In the genomic region with DNA sequence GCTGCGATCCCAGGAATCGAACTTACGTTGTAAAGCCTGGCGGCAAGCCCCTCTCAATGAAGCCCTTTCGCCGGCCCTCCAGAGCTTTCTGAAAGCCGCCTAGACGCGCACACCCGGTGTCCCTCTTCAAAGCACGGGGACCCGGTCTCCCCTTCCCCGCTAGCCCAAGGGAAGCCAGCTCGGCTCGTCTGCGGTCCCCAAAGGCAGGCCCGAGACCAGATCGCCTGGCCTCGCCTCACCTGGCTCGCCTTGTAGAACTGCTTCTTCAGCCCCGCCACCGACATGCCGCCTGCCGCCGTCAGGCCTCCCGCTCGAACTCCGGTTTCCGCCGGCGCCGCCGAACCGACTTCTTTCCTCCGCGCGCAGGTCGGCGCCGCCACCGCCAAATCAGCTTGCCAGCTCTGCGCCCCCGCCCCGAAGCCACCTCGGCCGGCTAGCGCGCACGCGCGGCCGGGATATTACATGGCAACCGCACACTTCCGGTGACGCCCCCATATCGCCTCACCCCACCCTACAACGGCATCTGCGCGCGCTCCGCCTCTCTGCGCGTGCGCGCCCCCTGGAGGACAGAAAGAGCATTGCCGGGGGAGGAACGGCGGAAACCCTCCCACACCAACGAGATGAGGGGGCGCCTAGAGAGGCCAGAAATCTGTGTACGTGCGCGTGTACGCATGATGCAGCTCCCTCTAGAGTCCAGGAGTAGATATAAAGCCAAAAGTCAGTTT, we compare ENCODE assay signal across 8 mouse cellular contexts. TPM values are rescaled to one million over a fixed set of nuclear protein-coding genes. Genes with fewer than 3 reads are reported as not detected.
DNase-seq lines count a peak whose midpoint lies in the region; ATAC-seq and TF ChIP-seq lines count a peak whose summit lies in the region.

A gene (minus strand): TSS at position 460 of the 725 bp plus-strand sequence.

- intact Hi-C loops in heart, postnatal 36 days (cut with DNase I): loop anchor here (5.0 kb wide), 1 partner anchor 79 kb away; a partner anchor contains a TSS

- under 1% methylated on average over 73 of the region's 74 CpGs for WGBS in forebrain, embryonic 16.5 days
- WGBS in lung, embryonic 14.5 days: under 1% methylated on average over 74 of the region's 74 CpGs
- WGBS in olfactory bulb, adult 2 months: under 1% methylated on average over 74 of the region's 74 CpGs
- under 1% methylated on average over 74 of the region's 74 CpGs for WGBS in thymus, adult 2 months

- H3K4me1 ChIP-seq in G1E (ENCODE audit: insufficient read depth, low read depth, low read length): peaks cover 64% of the 10 kb centered on the region
- peaks cover 42% of the 10 kb centered on the region for H3K4me1 ChIP-seq in forebrain, embryonic 16.5 days (replicated peaks; ENCODE audit: control insufficient read depth, insufficient read depth, low read length)
- peaks cover 13% of the 10 kb centered on the region for H3K4me1 ChIP-seq in lung, embryonic 14.5 days (ENCODE audit: insufficient read depth)
- H3K4me1 ChIP-seq in olfactory bulb, adult 2 months (ENCODE audit: control insufficient read depth, insufficient read depth, low read length): peaks cover 26% of the 10 kb centered on the region
- H3K4me1 ChIP-seq in thymus, adult 2 months (replicated peaks; ENCODE audit: control insufficient read depth, insufficient read depth, low read length): peaks cover 42% of the 10 kb centered on the region

- H3K9me3 ChIP-seq in G1E (replicated peaks): no peaks in the 10 kb centered on the region
- H3K9me3 ChIP-seq in forebrain, embryonic 16.5 days (ENCODE audit: control insufficient read depth, low read length): no peaks in the 10 kb centered on the region
- H3K9me3 ChIP-seq in lung, embryonic 14.5 days (ENCODE audit: low read depth, low read length): no peaks in the 10 kb centered on the region

- peak within 1 kb of the TSS; percentile 99 for H3K4me3 ChIP-seq in G1E (ENCODE audit: low read depth, low read length)
- peak within 1 kb of the TSS; percentile 61 for H3K4me3 ChIP-seq in forebrain, embryonic 16.5 days (replicated peaks; ENCODE audit: low read length)
- peak within 1 kb of the TSS; percentile 100 for H3K4me3 ChIP-seq in layer of hippocampus, adult 2 months
- H3K4me3 ChIP-seq in lung, embryonic 14.5 days (ENCODE audit: low read depth, low read length): peak within 1 kb of the TSS; percentile 93
- H3K4me3 ChIP-seq in olfactory bulb, adult 2 months (ENCODE audit: insufficient read depth, low read depth, low read length): peak within 1 kb of the TSS; percentile 98
- H3K4me3 ChIP-seq in thymus, adult 2 months (ENCODE audit: control insufficient read depth, insufficient read depth, low read length): peak within 1 kb of the TSS; percentile 84

- H3K36me3 ChIP-seq in G1E (replicated peaks): peaks cover 37% of the 10 kb centered on the region
- peaks cover 4% of the 10 kb centered on the region; the same call in 1 of the 2 replicates for H3K36me3 ChIP-seq in forebrain, embryonic 16.5 days (ENCODE audit: control insufficient read depth, insufficient read depth)
- peaks cover 26% of the 10 kb centered on the region for H3K36me3 ChIP-seq in lung, embryonic 14.5 days (ENCODE audit: insufficient read depth)
- H3K36me3 ChIP-seq in thymus, adult 2 months (ENCODE audit: control insufficient read depth, insufficient read depth, low read length): no peaks in the 10 kb centered on the region

- peak within 1 kb of the TSS; percentile 64 for H3K4me2 ChIP-seq in forebrain, embryonic 16.5 days (ENCODE audit: low read length)
- peak within 1 kb of the TSS; percentile 74 for H3K4me2 ChIP-seq in lung, embryonic 14.5 days

- peak within 1 kb of the TSS; percentile 83 for H3K27ac ChIP-seq in forebrain, embryonic 16.5 days (ENCODE audit: low read length)
- H3K27ac ChIP-seq in layer of hippocampus, adult 2 months: peak within 1 kb of the TSS; percentile 96
- peak within 1 kb of the TSS; percentile 89 for H3K27ac ChIP-seq in lung, embryonic 14.5 days (ENCODE audit: low read depth)
- peak within 1 kb of the TSS; percentile 86 for H3K27ac ChIP-seq in olfactory bulb, adult 2 months (ENCODE audit: insufficient read depth, low read depth, low read length)
- peak within 1 kb of the TSS; percentile 77 for H3K27ac ChIP-seq in thymus, adult 2 months (ENCODE audit: control insufficient read depth, insufficient read depth, low read length)

- DNase-seq in G1E (ENCODE audit: low spot score): peak; percentile 90
- peak; percentile 98 to 100 for DNase-seq in cerebellum, adult 18-20 months
- peak; percentile 99 to 100 for DNase-seq in heart, postnatal 36 days
- DNase-seq in layer of hippocampus, adult 2 months (ENCODE audit: low spot score in 2 of 2): peak; percentile 99 to 100
- peak; percentile 99 for DNase-seq in lung, embryonic 14.5 days
- peak; percentile 100 for DNase-seq in thymus, adult 2 months

- TF ChIP-seq CTCF in G1E (IDR thresholded peaks at IDR 0.05; ENCODE audit: low read depth, low read length): peak; percentile 86
- TF ChIP-seq CTCF in layer of hippocampus, adult 2 months (conservative IDR thresholded peaks at IDR 0.05): peak; percentile 96
- peak; percentile 100 for TF ChIP-seq CTCF in lung, embryonic 14.5 days (IDR thresholded peaks at IDR 0.05; ENCODE audit: low read depth)
- peak; percentile 97 for TF ChIP-seq CTCF in olfactory bulb, adult 2 months (IDR thresholded peaks at IDR 0.05; ENCODE audit: insufficient read depth, low read depth, low read length)
- TF ChIP-seq CTCF in thymus, adult 2 months (IDR thresholded peaks at IDR 0.05; ENCODE audit: borderline replicate concordance, control insufficient read depth, extremely low read depth, insufficient read depth, low read length, poor library complexity): peak; percentile 100

- peak; percentile 66 for ATAC-seq in G1E (ENCODE audit: extremely low read depth, insufficient number of reproducible peaks, low FRiP score, poor library complexity, severe bottlenecking)
- peak; percentile 88 for ATAC-seq in forebrain, embryonic 16.5 days
- ATAC-seq in lung, embryonic 14.5 days (ENCODE audit: insufficient read depth): peak; percentile 86

- peak within 1 kb of the TSS; percentile 64 for H3K9ac ChIP-seq in forebrain, embryonic 16.5 days (replicated peaks; ENCODE audit: low read depth, low read length)
- peak within 1 kb of the TSS; percentile 94 for H3K9ac ChIP-seq in lung, embryonic 14.5 days

- H3K27me3 ChIP-seq in G1E (ENCODE audit: insufficient read depth, low read length): no peaks in the 10 kb centered on the region
- no peaks in the 10 kb centered on the region for H3K27me3 ChIP-seq in forebrain, embryonic 16.5 days (replicated peaks; ENCODE audit: control insufficient read depth, insufficient read depth, low read length)
- no peaks in the 10 kb centered on the region for H3K27me3 ChIP-seq in lung, embryonic 14.5 days (ENCODE audit: insufficient read depth, low read length)
- H3K27me3 ChIP-seq in thymus, adult 2 months (ENCODE audit: control insufficient read depth, insufficient read depth, low read length): no peaks in the 10 kb centered on the region

- TF ChIP-seq POLR2A in olfactory bulb, adult 2 months (IDR thresholded peaks at IDR 0.05; ENCODE audit: insufficient read depth, low read depth, low read length): peak; percentile 91
- peak; percentile 98 for TF ChIP-seq POLR2A in thymus, adult 2 months (IDR thresholded peaks at IDR 0.05; ENCODE audit: control insufficient read depth, extremely low read depth, insufficient read depth, low read length, poor library complexity)

RNA-seq across cellular contexts. Expression of the gene that starts here (rescaled TPM):
- 21.6 and 24.3 TPM in 2 replicates for total RNA-seq in G1E (2014; fragmentation: Nextera tagmentation)
- 28.5 and 30.1 TPM in 2 replicates for total RNA-seq in G1E (2017)
- 64.2 and 74.6 TPM in 2 replicates for polyA plus RNA-seq in G1E (2012)
- polyA plus RNA-seq in forebrain, embryonic 16.5 days (2015; fragmentation: Nextera tagmentation; extraction: Ambion mirVana): 125 and 126 TPM in 2 replicates
- total RNA-seq in heart, postnatal 36 days (2021): 10 to 100 TPM; 15.4 to 17.3 TPM
- total RNA-seq in layer of hippocampus, adult 2 months (2021): 10 to 100 TPM; 63.0 to 69.7 TPM
- 154 and 160 TPM in 2 replicates for polyA plus RNA-seq in lung, embryonic 14.5 days (2014; fragmentation: Nextera tagmentation; extraction: Ambion mirVana)
- polyA plus RNA-seq in olfactory bulb, adult 2 months (2012; ENCODE audit: insufficient read depth, insufficient read length, low replicate concordance, missing spikeins): not detected in 2 replicates
- polyA plus RNA-seq in thymus, adult 2 months (2012; rRNA removed): 216 and 248 TPM in 2 replicates

Comparison
In these comparisons a context has a peak if more than half of its experiments do, and no peak if none do; other contexts are left out.
1. Peak in every context shown above with its lines: DNase-seq, ATAC-seq, H3K4me3 ChIP-seq and H3K27ac ChIP-seq.
2. RNA of the gene that starts here (polyA plus RNA-seq): 216 to 248 TPM in thymus, adult 2 months, 154 to 160 TPM in lung, embryonic 14.5 days, 125 to 126 TPM in forebrain, embryonic 16.5 days and 64.2 to 74.6 TPM in G1E; not detected in olfactory bulb, adult 2 months; every median in the first group is over 10 times any median in the second.